ENCODE assay signal across 9 mouse cellular contexts in the genomic region with DNA sequence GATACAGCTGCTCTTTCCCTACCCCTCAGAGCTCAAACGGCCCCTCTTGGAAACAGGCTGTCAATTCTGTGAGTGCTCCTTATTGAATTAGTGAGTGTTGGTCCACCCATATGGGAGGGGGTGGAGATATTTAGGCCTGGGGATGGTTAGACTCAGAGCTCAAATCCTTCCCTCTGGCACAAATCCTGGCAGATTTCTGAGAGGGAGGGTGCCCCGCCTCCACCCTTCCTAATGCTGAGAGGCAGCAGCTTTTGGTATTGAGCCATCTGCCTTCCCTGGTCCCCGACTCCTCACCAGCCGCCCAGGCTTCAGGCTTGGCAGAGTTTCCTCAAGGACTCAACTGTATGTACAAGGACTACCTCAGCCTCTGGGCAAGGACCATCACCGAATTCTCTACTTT. TPM values are rescaled to one million over a fixed set of nuclear protein-coding genes. Genes with fewer than 3 reads are reported as not detected.
A peak's percentile ranks its signal among the peaks of the same experiment; 100 is the strongest.
DNase-seq lines count a peak whose midpoint lies in the region; ATAC-seq and TF ChIP-seq lines count a peak whose summit lies in the region.
"Had no signal": no experiment of that assay in that cellular context is flagged by ENCODE, and none has a peak within 500 bp of the region (broad histone marks: within the 10 kb centered on the region; RNA-seq: fewer than 3 reads in every experiment).

No protein-coding gene starts in this region.

- peaks cover 3% of the 10 kb centered on the region; the same call in 1 of the 2 replicates for H3K9me3 ChIP-seq in lung, embryonic 14.5 days (ENCODE audit: low read depth, low read length)
- no peaks in the 10 kb centered on the region for H3K9me3 ChIP-seq in hindbrain, embryonic 11.5 days (ENCODE audit: control insufficient read depth, low read length)

- no peak overlapping the region for H3K4me3 ChIP-seq in lung, embryonic 14.5 days (ENCODE audit: low read depth, low read length)
- no peak overlapping the region for H3K4me3 ChIP-seq in hindbrain, embryonic 11.5 days (ENCODE audit: low read depth, low read length)
- H3K4me3 ChIP-seq: liver, embryonic 13.5 days had no signal

- H3K27me3 ChIP-seq in lung, embryonic 14.5 days (ENCODE audit: insufficient read depth, low read length): no peaks in the 10 kb centered on the region
- H3K27me3 ChIP-seq in hindbrain, embryonic 11.5 days (ENCODE audit: control insufficient read depth, insufficient read depth, low read length): no peaks in the 10 kb centered on the region
- H3K27me3 ChIP-seq: liver, embryonic 13.5 days had no signal

- no peak for ATAC-seq in lung, embryonic 14.5 days (ENCODE audit: insufficient read depth)
- no peak for ATAC-seq in CD4-positive, CD25-positive, alpha-beta regulatory T cell, adult 4 months
- no peak for ATAC-seq in hindbrain, embryonic 11.5 days (ENCODE audit: low FRiP score)
- ATAC-seq: activated CD4-positive, CD25-positive, alpha-beta regulatory T cell, adult 4 months had no signal

- 0 out of 2 replicates have a peak overlapping the region, but pooled peaks have one; percentile 25 for H3K4me2 ChIP-seq in lung, embryonic 14.5 days
- H3K4me2 ChIP-seq in hindbrain, embryonic 11.5 days (replicated peaks; ENCODE audit: low read depth, low read length): no peak overlapping the region
- H3K4me2 ChIP-seq: liver, embryonic 13.5 days had no signal

- H3K4me1 ChIP-seq in lung, embryonic 14.5 days (ENCODE audit: insufficient read depth): peaks cover 7% of the 10 kb centered on the region; the same call in 1 of the 2 replicates
- no peaks in the 10 kb centered on the region for H3K4me1 ChIP-seq in hindbrain, embryonic 11.5 days (replicated peaks; ENCODE audit: control insufficient read depth, insufficient read depth, low read length)

- no peak for TF ChIP-seq CTCF in lung, embryonic 14.5 days (IDR thresholded peaks at IDR 0.05; ENCODE audit: low read depth)

- H3K36me3 ChIP-seq in lung, embryonic 14.5 days (ENCODE audit: insufficient read depth): peaks cover 14% of the 10 kb centered on the region
- H3K36me3 ChIP-seq in hindbrain, embryonic 11.5 days (ENCODE audit: control insufficient read depth, insufficient read depth, low read length): no peaks in the 10 kb centered on the region

- peak overlapping the region; percentile 3 for H3K27ac ChIP-seq in lung, embryonic 14.5 days (ENCODE audit: low read depth)
- no peak overlapping the region for H3K27ac ChIP-seq in hindbrain, embryonic 11.5 days (ENCODE audit: low read depth, low read length)
- H3K27ac ChIP-seq: liver, embryonic 13.5 days had no signal

- no peak overlapping the region for H3K9ac ChIP-seq in lung, embryonic 14.5 days
- H3K9ac ChIP-seq in hindbrain, embryonic 11.5 days (ENCODE audit: low read depth, low read length): no peak overlapping the region
- H3K9ac ChIP-seq: liver, embryonic 13.5 days had no signal

- WGBS in lung, embryonic 14.5 days: 47% methylated on average over 5 of the region's 5 CpGs
- 74% methylated on average over 5 of the region's 5 CpGs for WGBS in hindbrain, embryonic 11.5 days

- DNase-seq in lung, embryonic 14.5 days: peak; percentile 52
- DNase-seq in lung, adult 18-20 months: no peak
- peak; percentile 94 to 96 for DNase-seq in cerebellum, postnatal 10 days
- peak; percentile 36 to 50 for DNase-seq in frontal cortex, postnatal 25 days (ENCODE audit: low spot score in 2 of 2)
- peak; percentile 86 to 88 for DNase-seq in right cerebral cortex, adult 2 months (ENCODE audit: low spot score in 2 of 2)
- DNase-seq in hindbrain, embryonic 11.5 days (ENCODE audit: low spot score): no peak
- DNase-seq: liver, embryonic 13.5 days had no signal

RNA-seq across cellular contexts. Expression of a gene that starts 1.9 kb away (rescaled TPM):
- 53.0 and 53.5 TPM in 2 replicates for polyA plus RNA-seq in lung, embryonic 14.5 days (2014; fragmentation: Nextera tagmentation; extraction: Ambion mirVana)
- polyA plus RNA-seq in CD4-positive, CD25-positive, alpha-beta regulatory T cell, adult 4 months (2017; shearing (Covaris generic)): 10 to 100 TPM; 27.0 to 37.5 TPM
- 47.3 and 60.8 TPM in 2 replicates for polyA plus RNA-seq in hindbrain, embryonic 11.5 days (2014; fragmentation: Nextera tagmentation; extraction: Ambion mirVana)

RNA-seq across cellular contexts. Expression of a gene that starts 9.3 kb away (rescaled TPM):
- 46.8 and 47.1 TPM in 2 replicates for polyA plus RNA-seq in lung, embryonic 14.5 days (2014; fragmentation: Nextera tagmentation; extraction: Ambion mirVana)
- 1 to 10 TPM; 4.8 to 5.7 TPM for polyA plus RNA-seq in CD4-positive, CD25-positive, alpha-beta regulatory T cell, adult 4 months (2017; shearing (Covaris generic))
- polyA plus RNA-seq in hindbrain, embryonic 11.5 days (2014; fragmentation: Nextera tagmentation; extraction: Ambion mirVana): 34.7 and 41.4 TPM in 2 replicates

RNA-seq across cellular contexts. Expression of a gene that starts 30.1 kb away (rescaled TPM):
- polyA plus RNA-seq in lung, embryonic 14.5 days (2014; fragmentation: Nextera tagmentation; extraction: Ambion mirVana): not detected in 2 replicates
- polyA plus RNA-seq in CD4-positive, CD25-positive, alpha-beta regulatory T cell, adult 4 months (2017; shearing (Covaris generic)): not detected
- polyA plus RNA-seq in hindbrain, embryonic 11.5 days (2014; fragmentation: Nextera tagmentation; extraction: Ambion mirVana): not detected in 2 replicates
- polyA plus RNA-seq: activated CD4-positive, CD25-positive, alpha-beta regulatory T cell, adult 4 months; liver, embryonic 13.5 days had no signal

RNA-seq across cellular contexts. Expression of a gene that starts 44.0 kb away (rescaled TPM):
- 1.4 and 1.7 TPM in 2 replicates for polyA plus RNA-seq in lung, embryonic 14.5 days (2014; fragmentation: Nextera tagmentation; extraction: Ambion mirVana)
- polyA plus RNA-seq in CD4-positive, CD25-positive, alpha-beta regulatory T cell, adult 4 months (2017; shearing (Covaris generic)): 10 to 100 TPM in 1 of 2 experiments, 1 to 10 TPM in 1; 4.9 to 12.3 TPM
- 0.92 and 1.4 TPM in 2 replicates for polyA plus RNA-seq in hindbrain, embryonic 11.5 days (2014; fragmentation: Nextera tagmentation; extraction: Ambion mirVana)

RNA-seq across cellular contexts. Expression of a gene that starts 48.8 kb away (rescaled TPM):
- polyA plus RNA-seq in lung, embryonic 14.5 days (2014; fragmentation: Nextera tagmentation; extraction: Ambion mirVana): 152 and 169 TPM in 2 replicates
- polyA plus RNA-seq in CD4-positive, CD25-positive, alpha-beta regulatory T cell, adult 4 months (2017; shearing (Covaris generic)): 10 to 100 TPM; 13.8 to 17.5 TPM
- polyA plus RNA-seq in hindbrain, embryonic 11.5 days (2014; fragmentation: Nextera tagmentation; extraction: Ambion mirVana): 154 and 155 TPM in 2 replicates

Comparison
In these comparisons a context has a peak if more than half of its experiments do, and no peak if none do; other contexts are left out.
1. DNase-seq: peak in lung, embryonic 14.5 days (single experiment), cerebellum, postnatal 10 days (2 of 2), frontal cortex, postnatal 25 days (2 of 2) and right cerebral cortex, adult 2 months (2 of 2); none in lung, adult 18-20 months (0 of 2) and hindbrain, embryonic 11.5 days (single experiment).